ENCODE assay signal across 7 mouse cellular contexts in genomic region chr2:72287142-72287541, GRCm38 (mm10). TPM values are rescaled to one million over a fixed set of nuclear protein-coding genes. Genes with fewer than 3 reads are reported as not detected.
DNase-seq lines count a peak whose midpoint lies in the region; ATAC-seq and TF ChIP-seq lines count a peak whose summit lies in the region.

No protein-coding gene starts in this region.

- TF ChIP-seq POLR2A in MEL (IDR thresholded peaks at IDR 0.05; ENCODE audit: control insufficient read depth in 1 of 2, insufficient read depth in 1 of 2, low read depth in 1 of 2, low read length in 2 of 2, poor library complexity in 1 of 2) = no peak

- peaks cover 4 to 14% of the 10 kb centered on the region in 2 experiments for H3K4me1 ChIP-seq in MEL (ENCODE audit: control insufficient read depth in 1 of 2, insufficient read depth in 2 of 2, low read length in 2 of 2)
- H3K4me1 ChIP-seq in heart, embryonic 12.5 days (replicated peaks) = peaks cover 44% of the 10 kb centered on the region
- H3K4me1 ChIP-seq in lung, embryonic 15.5 days = peaks cover 22% of the 10 kb centered on the region
- H3K4me1 ChIP-seq in hindbrain, embryonic 12.5 days = 0 out of 2 replicates have a peak, but pooled peaks cover 5% of the 10 kb centered on the region
- peaks cover 14% of the 10 kb centered on the region for H3K4me1 ChIP-seq in forebrain, embryonic 13.5 days

- peak overlapping the region; percentile 24 for H3K9ac ChIP-seq in MEL (ENCODE audit: control insufficient read depth, low read depth, low read length, poor library complexity, severe bottlenecking)
- peak overlapping the region; percentile 74 for H3K9ac ChIP-seq in heart, embryonic 12.5 days
- H3K9ac ChIP-seq in lung, embryonic 15.5 days = no peak overlapping the region
- H3K9ac ChIP-seq in hindbrain, embryonic 12.5 days = no peak overlapping the region
- no peak overlapping the region for H3K9ac ChIP-seq in forebrain, embryonic 13.5 days

- peak overlapping the region; percentile 71 for H3K27ac ChIP-seq in MEL (ENCODE audit: control insufficient read depth, low read depth, low read length)
- H3K27ac ChIP-seq in heart, embryonic 12.5 days (ENCODE audit: poor library complexity, severe bottlenecking) = peak overlapping the region; percentile 92
- peak overlapping the region; percentile 54 for H3K27ac ChIP-seq in lung, embryonic 15.5 days
- H3K27ac ChIP-seq in hindbrain, embryonic 12.5 days = no peak overlapping the region
- H3K27ac ChIP-seq in forebrain, embryonic 13.5 days = no peak overlapping the region

- peak; percentile 23 for DNase-seq in A20 (ENCODE audit: low read depth, low spot score)
- peak; percentile 87 for DNase-seq in MEL (ENCODE audit: low read depth, low spot score)
- no peak for DNase-seq in urinary bladder, postnatal 4 days (ENCODE audit: low spot score in 2 of 2)

- no peak for TF ChIP-seq RAD21 in MEL (IDR thresholded peaks at IDR 0.05; ENCODE audit: low read depth, low read length)

- TF ChIP-seq CTCF in MEL (IDR thresholded peaks at IDR 0.05 in 2 of 3, conservative IDR thresholded peaks at IDR 0.05 in 1 of 3; ENCODE audit: control insufficient read depth in 1 of 3, insufficient read depth in 1 of 3, low read depth in 2 of 3, low read length in 3 of 3, poor library complexity in 1 of 3, severe bottlenecking in 1 of 3) = no peak

- H3K79me2 ChIP-seq in MEL (ENCODE audit: control insufficient read depth, insufficient read depth, low read length, poor library complexity) = peaks cover 7% of the 10 kb centered on the region; the same call in 1 of the 2 replicates

- no peaks in the 10 kb centered on the region for H3K9me3 ChIP-seq in MEL (replicated peaks; ENCODE audit: insufficient read depth, low read length)
- no peaks in the 10 kb centered on the region for H3K9me3 ChIP-seq in heart, embryonic 12.5 days (replicated peaks)
- no peaks in the 10 kb centered on the region for H3K9me3 ChIP-seq in lung, embryonic 15.5 days
- no peaks in the 10 kb centered on the region for H3K9me3 ChIP-seq in hindbrain, embryonic 12.5 days (replicated peaks)
- H3K9me3 ChIP-seq in forebrain, embryonic 13.5 days (replicated peaks) = no peaks in the 10 kb centered on the region

- peak overlapping the region; percentile 27 to 67 for H3K4me3 ChIP-seq in MEL (ENCODE audit: control insufficient read depth in 1 of 2, insufficient read depth in 1 of 2, low read depth in 2 of 2, low read length in 2 of 2)
- H3K4me3 ChIP-seq in heart, embryonic 12.5 days = peak overlapping the region; percentile 32
- H3K4me3 ChIP-seq in lung, embryonic 15.5 days = peak overlapping the region; percentile 19; the same call in 1 of the 2 replicates
- H3K4me3 ChIP-seq in hindbrain, embryonic 12.5 days = no peak overlapping the region
- no peak overlapping the region for H3K4me3 ChIP-seq in forebrain, embryonic 13.5 days

- peaks cover 0 to 14% of the 10 kb centered on the region in 2 experiments; a peak in 2 of 4 replicates for H3K27me3 ChIP-seq in MEL (ENCODE audit: control insufficient read depth in 1 of 2, insufficient read depth in 2 of 2, low read length in 2 of 2)
- H3K27me3 ChIP-seq in heart, embryonic 12.5 days (replicated peaks) = no peaks in the 10 kb centered on the region
- H3K27me3 ChIP-seq in lung, embryonic 15.5 days = no peaks in the 10 kb centered on the region
- no peaks in the 10 kb centered on the region for H3K27me3 ChIP-seq in hindbrain, embryonic 12.5 days
- peaks cover 10% of the 10 kb centered on the region; the same call in 1 of the 2 replicates for H3K27me3 ChIP-seq in forebrain, embryonic 13.5 days

- 17% methylated on average over 4 of the region's 4 CpGs for WGBS in heart, embryonic 12.5 days
- WGBS in lung, embryonic 15.5 days = 13% methylated on average over 4 of the region's 4 CpGs
- WGBS in hindbrain, embryonic 12.5 days = 76% methylated on average over 4 of the region's 4 CpGs
- 65% methylated on average over 4 of the region's 4 CpGs for WGBS in forebrain, embryonic 13.5 days

- TF ChIP-seq EP300 in MEL (IDR thresholded peaks at IDR 0.05; ENCODE audit: low read depth in 1 of 2, low read length in 2 of 2) = peak; percentile 74 to 86

- H3K4me2 ChIP-seq in heart, embryonic 12.5 days = peak overlapping the region; percentile 64
- H3K4me2 ChIP-seq in lung, embryonic 15.5 days = peak overlapping the region; percentile 52
- no peak overlapping the region for H3K4me2 ChIP-seq in hindbrain, embryonic 12.5 days (replicated peaks)
- H3K4me2 ChIP-seq in forebrain, embryonic 13.5 days = no peak overlapping the region

- ATAC-seq in heart, embryonic 12.5 days (ENCODE audit: insufficient number of reproducible peaks, low FRiP score) = no peak; the same call in 1 of the 2 replicates
- peak; percentile 56 for ATAC-seq in lung, embryonic 15.5 days (ENCODE audit: borderline replicate concordance, extremely low read depth, low FRiP score, low TSS enrichment)
- ATAC-seq in hindbrain, embryonic 12.5 days (ENCODE audit: low FRiP score) = no peak
- no peak for ATAC-seq in forebrain, embryonic 13.5 days

- H3K36me3 ChIP-seq in MEL (ENCODE audit: control insufficient read depth in 1 of 2, insufficient read depth in 2 of 2, low read length in 2 of 2) = peaks cover 0 to 13% of the 10 kb centered on the region in 2 experiments; a peak in 2 of 4 replicates
- 0 out of 2 replicates have a peak, but pooled peaks cover 3% of the 10 kb centered on the region for H3K36me3 ChIP-seq in heart, embryonic 12.5 days
- no peaks in the 10 kb centered on the region for H3K36me3 ChIP-seq in lung, embryonic 15.5 days
- no peaks in the 10 kb centered on the region for H3K36me3 ChIP-seq in hindbrain, embryonic 12.5 days
- H3K36me3 ChIP-seq in forebrain, embryonic 13.5 days (ENCODE audit: poor library complexity, severe bottlenecking) = no peaks in the 10 kb centered on the region

TF ChIP-seq in MEL, 35 proteins besides CTCF, POLR2A, EP300 and RAD21 (continues in another document):
- TF ChIP-seq NELFE (IDR thresholded peaks at IDR 0.05; ENCODE audit: low read depth, low read length) = no peak
- peak; percentile 69 for TF ChIP-seq SIN3A (IDR thresholded peaks at IDR 0.05; ENCODE audit: low read length)
- 0 out of 2 replicates have a peak, but pooled peaks have one; percentile 39 for TF ChIP-seq HCFC1 (IDR thresholded peaks at IDR 0.05; ENCODE audit: low read depth, low read length)
- no peak for TF ChIP-seq GABPA (IDR thresholded peaks at IDR 0.05; ENCODE audit: low read depth, low read length)
- TF ChIP-seq CHD2 (IDR thresholded peaks at IDR 0.05; ENCODE audit: low read length) = no peak
- TF ChIP-seq RCOR1 (IDR thresholded peaks at IDR 0.05; ENCODE audit: low read depth, low read length) = peak; percentile 77
- TF ChIP-seq MEF2A (IDR thresholded peaks at IDR 0.05; ENCODE audit: extremely low read depth, insufficient replicate concordance, low read depth, low read length, poor library complexity, severe bottlenecking) = peak; percentile 42; the same call in 1 of the 2 replicates
- TF ChIP-seq MYB (IDR thresholded peaks at IDR 0.05; ENCODE audit: low read depth, low read length) = no peak
- no peak for TF ChIP-seq USF1 (IDR thresholded peaks at IDR 0.05; ENCODE audit: low read depth, low read length)
- no peak; the same call in 1 of the 2 replicates for TF ChIP-seq CHD1 (IDR thresholded peaks at IDR 0.05; ENCODE audit: low read depth, low read length)
- no peak for TF ChIP-seq ELF1 (IDR thresholded peaks at IDR 0.05; ENCODE audit: low read depth, low read length)
- no peak for TF ChIP-seq USF2 (IDR thresholded peaks at IDR 0.05; ENCODE audit: borderline replicate concordance in 1 of 2, insufficient read depth in 1 of 2, low read depth in 1 of 2, low read length in 2 of 2)
- no peak for TF ChIP-seq ZNF384 (IDR thresholded peaks at IDR 0.05; ENCODE audit: low read depth, low read length)
- no peak for TF ChIP-seq E2F4 (IDR thresholded peaks at IDR 0.05; ENCODE audit: borderline replicate concordance, low read depth, low read length)
- TF ChIP-seq POLR2AphosphoS2 (IDR thresholded peaks at IDR 0.05; ENCODE audit: low read length) = 0 out of 2 replicates have a peak, but pooled peaks have one; percentile 48
- no peak for TF ChIP-seq TBP (IDR thresholded peaks at IDR 0.05; ENCODE audit: low read depth, low read length)
- no peak for TF ChIP-seq NRF1 (IDR thresholded peaks at IDR 0.05; ENCODE audit: insufficient read depth, low read depth, low read length, poor library complexity, severe bottlenecking)
- TF ChIP-seq UBTF (IDR thresholded peaks at IDR 0.05; ENCODE audit: borderline replicate concordance, insufficient read depth, low read depth, low read length) = no peak
- TF ChIP-seq MAFK (IDR thresholded peaks at IDR 0.05; ENCODE audit: borderline replicate concordance, low read depth, low read length) = no peak
- no peak for TF ChIP-seq ZC3H11A (IDR thresholded peaks at IDR 0.05; ENCODE audit: low read depth, low read length)
- peak; percentile 91 for TF ChIP-seq TCF12 (IDR thresholded peaks at IDR 0.05; ENCODE audit: low read depth, low read length)
- TF ChIP-seq BHLHE40 (IDR thresholded peaks at IDR 0.05; ENCODE audit: borderline replicate concordance, low read depth, low read length) = 0 out of 2 replicates have a peak, but pooled peaks have one; percentile 20
- TF ChIP-seq MXI1 (IDR thresholded peaks at IDR 0.05; ENCODE audit: low read depth, low read length) = peak; percentile 63
- peak; percentile 93 for TF ChIP-seq GATA1 (IDR thresholded peaks at IDR 0.05; ENCODE audit: low read depth, low read length)
- no peak for TF ChIP-seq SMC3 (IDR thresholded peaks at IDR 0.05; ENCODE audit: low read depth, low read length)
- TF ChIP-seq ZKSCAN1 (IDR thresholded peaks at IDR 0.05; ENCODE audit: low read depth, low read length) = no peak
- TF ChIP-seq ZMIZ1 (IDR thresholded peaks at IDR 0.05; ENCODE audit: low read depth, low read length) = no peak
- TF ChIP-seq MYC (IDR thresholded peaks at IDR 0.05; ENCODE audit: low read depth, low read length) = peak; percentile 49; the same call in 1 of the 2 replicates
- TF ChIP-seq ETS1 (IDR thresholded peaks at IDR 0.05; ENCODE audit: low read depth, low read length) = peak; percentile 86
- no peak for TF ChIP-seq MAZ (IDR thresholded peaks at IDR 0.05; ENCODE audit: low read depth, low read length)
- no peak for TF ChIP-seq KAT2A (conservative IDR thresholded peaks at IDR 0.05; ENCODE audit: low read depth, low read length)

RNA-seq across cellular contexts. Expression of gene Map3k20, which starts 1.7 kb away (rescaled TPM):
- total RNA-seq in MEL (2012; rRNA removed) = 7.4 and 7.7 TPM in 2 replicates
- polyA plus RNA-seq in MEL (2012; ENCODE audit: insufficient read depth in 1 of 2, insufficient read length in 2 of 2, low read depth in 1 of 2, low replicate concordance in 2 of 2, missing spikeins in 1 of 2) = 1 to 10 TPM in 1 of 2 experiments, not detected in 1; 9.6 TPM
- polyA plus RNA-seq in heart, embryonic 12.5 days (2016; fragmentation: Nextera tagmentation; extraction: Ambion mirVana) = 77.2 and 81.3 TPM in 2 replicates
- polyA plus RNA-seq in lung, embryonic 15.5 days (2015; fragmentation: Nextera tagmentation; extraction: Ambion mirVana) = 30.2 and 31.2 TPM in 2 replicates
- 9.4 and 11.0 TPM in 2 replicates for polyA plus RNA-seq in hindbrain, embryonic 12.5 days (2016; fragmentation: Nextera tagmentation; extraction: Ambion mirVana)
- polyA plus RNA-seq in forebrain, embryonic 13.5 days (2015; fragmentation: Nextera tagmentation; extraction: Ambion mirVana) = 5.9 and 6.0 TPM in 2 replicates

Comparison
In these comparisons a context has a peak if more than half of its experiments do, and no peak if none do; other contexts are left out.
1. DNase-seq: peak in A20 (single experiment) and MEL (single experiment); none in urinary bladder, postnatal 4 days (0 of 2).
2. H3K27ac ChIP-seq: peak in MEL (single experiment), heart, embryonic 12.5 days (single experiment) and lung, embryonic 15.5 days (single experiment); none in hindbrain, embryonic 12.5 days (single experiment) and forebrain, embryonic 13.5 days (single experiment).
3. H3K4me3 ChIP-seq: peak in MEL (2 of 2), heart, embryonic 12.5 days (single experiment) and lung, embryonic 15.5 days (single experiment); none in hindbrain, embryonic 12.5 days (single experiment) and forebrain, embryonic 13.5 days (single experiment).
4. H3K9ac ChIP-seq: peak in MEL (single experiment) and heart, embryonic 12.5 days (single experiment); none in lung, embryonic 15.5 days (single experiment), hindbrain, embryonic 12.5 days (single experiment) and forebrain, embryonic 13.5 days (single experiment).
5. H3K4me2 ChIP-seq: peak in heart, embryonic 12.5 days (single experiment) and lung, embryonic 15.5 days (single experiment); none in hindbrain, embryonic 12.5 days (single experiment) and forebrain, embryonic 13.5 days (single experiment).